Mouse (Mus musculus) neutrophil, adult 5-6 weeks (primary cell): Measurements from ENCODE around the gene Ugt1a6b. TPM values are rescaled to one million over a fixed set of nuclear protein-coding genes. Genes with fewer than 3 reads are reported as not detected.
"Not testable (repeated sequence)": the region's sequence is repeated elsewhere in the genome, so short reads cannot be mapped to it uniquely, and the experiment has no call there.

ENCODE experiments used
- ATAC-seq: fragments of 151-379, 151-347 bp; 2 replicates; pipeline ENCODE4 v1.8.0; 2017; ENCODE audit warnings: mild to moderate bottlenecking, moderate TSS enrichment; ENCODE audit not compliant: insufficient number of reproducible peaks, poor library complexity, low FRiP score, severe bottlenecking; ENCODE audit errors: extremely low read depth
- total RNA-seq: library from RNA; stranded (forward); fragments of 200-1000 nt; gene quantifications from 2 replicates; pipeline ENCODE4 v1.2.3, GENCODE M21; 2017

Ugt1a6b gene
- total RNA-seq, 1 experiment from 2014 or later: 8.6 TPM

- no peak for ATAC-seq
Observed at GRCm38 (mm10) chr1:88217576-88217975, 114.5 kb downstream of the Ugt1a6b start.

GRCm38 (mm10) chr1:88218051-88218450, 115.0 kb downstream of the Ugt1a6b start:
- ATAC-seq: no peak

DNA sequence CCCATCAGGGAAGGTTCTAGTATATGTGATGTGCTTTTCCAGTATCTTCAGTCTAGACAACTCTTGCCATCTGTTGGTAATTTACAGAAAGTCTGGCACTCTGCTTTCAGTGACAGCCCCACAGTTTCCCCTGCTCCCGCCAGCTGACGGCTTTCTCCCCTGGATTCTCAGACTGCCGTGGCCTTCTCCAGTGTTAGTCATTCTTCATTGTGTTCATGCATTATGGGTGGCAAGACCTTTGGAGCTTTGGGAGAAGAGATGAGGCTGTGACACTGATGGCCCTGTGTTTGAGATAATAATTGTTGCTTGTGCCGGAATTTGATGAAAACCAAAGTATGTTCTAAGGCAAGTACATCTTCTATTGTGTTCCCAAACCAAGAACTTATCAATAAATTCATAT, 115.5 kb downstream of the Ugt1a6b start:
- ATAC-seq: no peak

DNA sequence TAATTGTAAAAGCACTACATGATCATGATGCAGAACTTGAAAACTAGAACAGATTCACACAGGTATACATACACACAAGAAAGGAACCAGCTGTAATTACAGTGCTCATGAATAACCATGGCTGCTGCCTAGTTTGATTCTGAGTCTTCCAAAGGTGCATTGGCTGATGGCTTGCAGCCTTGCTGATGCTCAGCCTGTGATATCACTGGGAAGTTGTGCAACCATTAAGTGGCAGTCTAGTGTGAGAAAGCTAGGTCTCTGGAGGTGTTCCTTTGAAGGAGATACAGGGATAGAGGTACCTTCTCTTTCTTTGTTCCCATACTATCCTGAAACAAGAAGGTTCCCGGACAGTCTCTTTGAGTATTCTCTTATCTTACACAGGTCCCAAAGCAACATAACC, 116.0 kb downstream of the Ugt1a6b start:
- no peak for ATAC-seq

- no peak for ATAC-seq
Observed at GRCm38 (mm10) chr1:88220336-88220735, 117.3 kb downstream of the Ugt1a6b start.

- no peak for ATAC-seq
Observed at GRCm38 (mm10) chr1:88222216-88222615, 119.2 kb downstream of the Ugt1a6b start.

- ATAC-seq: not testable (repeated sequence)
Observed at GRCm38 (mm10) chr1:88223011-88223515, 120.0 kb downstream of the Ugt1a6b start.

- no peak for ATAC-seq
Observed at GRCm38 (mm10) chr1:88223591-88223990, 120.5 kb downstream of the Ugt1a6b start.

DNA sequence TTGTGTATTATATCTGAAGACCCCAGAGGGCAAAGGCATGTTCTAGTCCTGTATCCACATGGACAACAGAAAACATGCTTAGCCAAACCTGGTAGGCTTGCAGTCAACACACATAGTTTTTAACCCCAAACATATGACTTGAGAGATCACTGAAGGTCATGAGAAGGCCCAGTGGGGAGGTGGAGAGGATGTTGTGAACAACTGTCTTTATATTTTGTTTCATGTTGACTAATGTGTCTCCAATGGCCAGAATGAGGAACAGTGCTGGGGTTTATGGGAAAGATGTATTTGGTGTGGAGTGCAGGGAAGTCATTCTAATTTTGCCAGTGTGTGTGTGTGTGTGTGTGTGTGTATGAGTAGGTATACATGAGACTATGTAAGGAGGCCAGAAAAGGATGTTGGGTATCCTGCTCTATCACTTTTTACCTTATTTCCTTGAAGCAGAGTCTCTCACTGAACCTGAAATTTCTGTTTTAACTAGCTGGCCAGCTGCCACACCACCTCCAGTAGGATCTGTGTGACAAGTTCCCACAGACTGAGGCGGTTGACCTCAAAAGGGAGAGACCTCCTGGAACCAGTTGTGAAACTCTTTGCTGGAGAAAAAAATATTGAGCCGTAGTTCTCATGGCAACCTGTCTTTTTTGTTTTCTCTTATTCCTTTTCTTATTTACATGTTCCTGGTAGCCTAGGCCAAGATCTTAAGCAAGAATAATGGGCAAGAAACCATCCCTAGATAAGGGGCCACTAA, 121.2 kb downstream of the Ugt1a6b start:
- no peak for ATAC-seq

DNA sequence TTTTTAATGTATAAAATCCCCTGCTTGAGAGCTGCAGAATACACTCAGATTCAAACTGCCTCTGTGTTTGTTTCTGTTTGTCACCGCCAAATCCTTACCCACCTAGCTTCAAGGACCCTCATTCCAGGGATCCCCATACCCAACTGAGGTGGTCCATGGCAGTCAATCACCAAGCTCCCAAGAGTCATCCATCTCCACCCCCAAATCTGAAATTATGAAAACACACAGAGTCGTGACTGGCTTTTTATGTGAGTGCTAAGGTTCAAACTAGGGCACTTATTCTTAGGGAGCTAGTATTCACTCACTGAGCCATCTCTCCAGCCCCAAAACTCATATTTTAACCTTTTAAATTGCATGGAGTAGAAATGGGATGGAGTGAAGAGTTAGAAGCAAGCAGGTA, 122.2 kb downstream of the Ugt1a6b start:
- not testable (repeated sequence) for ATAC-seq

DNA sequence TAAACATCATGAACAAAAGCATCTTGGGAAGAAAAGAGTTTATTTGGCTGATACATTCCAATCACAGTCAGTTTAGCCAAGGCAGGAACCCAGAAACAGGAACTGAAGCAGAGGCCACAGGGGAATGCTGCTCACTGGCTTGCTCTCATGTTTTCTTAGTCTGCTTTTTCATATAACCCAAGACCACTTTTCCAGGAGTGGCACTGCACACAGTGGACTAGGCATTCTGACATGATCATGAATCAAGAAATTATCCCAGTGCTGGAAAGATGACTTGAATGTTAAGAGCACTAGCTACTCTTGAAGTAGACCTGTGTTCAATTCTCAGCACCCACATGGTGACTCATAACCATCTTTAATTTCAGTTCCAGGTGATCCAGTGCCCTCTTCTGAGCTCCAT, 122.7 kb downstream of the Ugt1a6b start:
- ATAC-seq: no peak

DNA sequence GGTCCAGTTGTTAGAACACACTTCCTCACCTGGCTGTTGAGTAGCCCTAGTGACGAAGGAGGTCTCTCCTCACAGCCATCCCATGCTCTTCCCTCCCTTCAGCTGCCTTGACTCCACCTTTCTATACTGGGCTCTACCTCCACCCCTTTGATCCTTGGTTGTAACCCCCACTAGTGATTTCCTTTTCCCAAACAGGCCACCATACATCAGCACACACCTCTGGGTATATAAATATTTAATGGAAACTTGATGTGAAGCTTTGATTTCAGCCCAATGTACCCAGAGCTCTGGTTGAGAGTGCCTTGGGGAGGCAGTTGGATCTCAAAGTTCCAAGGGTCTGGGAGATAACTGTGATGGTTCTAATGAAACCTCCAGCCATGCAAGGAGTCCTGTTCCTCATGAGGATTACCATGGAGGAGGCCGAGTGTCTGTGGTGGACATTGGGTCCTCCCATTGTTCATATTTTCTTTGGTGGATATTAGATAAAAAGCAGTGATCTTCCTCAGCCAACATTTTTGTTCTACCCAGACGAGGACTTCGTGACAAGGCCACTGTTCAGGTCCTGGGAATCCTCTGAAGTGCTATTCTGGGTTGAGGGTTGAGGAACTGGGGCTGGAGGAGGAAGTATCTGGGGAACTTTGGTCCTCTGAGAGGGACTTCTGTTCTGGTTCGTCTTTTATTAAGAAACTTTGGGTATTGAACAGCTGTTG, 123.8 kb downstream of the Ugt1a6b start, which contains the start of gene Mroh2a:
Gene Mroh2a (plus strand): TSS at position 317 of the 710 bp plus-strand sequence.
- ATAC-seq: peak; percentile 21

- ATAC-seq: no peak
Observed at GRCm38 (mm10) chr1:88227482-88227881, 124.4 kb downstream of the Ugt1a6b start.

DNA sequence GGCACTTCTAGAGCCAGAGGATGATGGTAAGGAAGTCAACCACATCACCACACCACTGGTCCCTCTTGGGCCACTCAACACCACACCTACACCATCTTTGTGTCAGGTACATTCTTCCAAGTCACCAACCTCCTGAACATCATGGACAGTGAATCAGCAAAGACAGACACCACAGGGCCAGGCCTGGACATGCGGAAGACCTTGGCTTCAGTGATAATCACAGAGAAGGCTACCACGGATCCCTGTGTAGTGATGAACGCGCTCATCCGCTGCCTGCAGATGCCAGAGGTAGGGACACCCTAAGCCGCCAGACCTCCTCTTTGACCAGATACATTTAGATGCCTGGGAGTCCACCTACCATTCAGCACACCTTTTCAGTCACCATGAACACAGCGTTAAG, 125.1 kb downstream of the Ugt1a6b start:
- no peak for ATAC-seq

GRCm38 (mm10) chr1:88229566-88229965, 126.5 kb downstream of the Ugt1a6b start:
- no peak for ATAC-seq

DNA sequence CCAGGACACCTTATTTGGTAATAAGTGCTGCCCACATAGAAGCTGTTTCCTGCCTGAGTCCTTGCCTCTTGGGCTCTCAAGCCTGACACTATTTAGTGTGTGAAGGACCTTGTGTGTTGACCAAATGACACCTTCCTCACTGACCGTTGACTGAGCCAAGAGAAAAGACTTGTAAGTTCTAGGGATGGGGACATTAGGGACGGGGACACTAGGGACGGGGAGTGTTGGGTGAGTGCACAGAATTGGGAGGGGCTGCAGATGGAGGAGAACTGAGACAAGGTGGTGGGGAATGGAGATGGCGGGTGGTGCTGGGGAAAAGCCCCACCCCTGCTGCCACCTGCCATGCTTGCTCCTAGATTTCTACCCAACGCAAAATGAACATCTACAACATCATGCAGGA, 126.9 kb downstream of the Ugt1a6b start:
- no peak for ATAC-seq

DNA sequence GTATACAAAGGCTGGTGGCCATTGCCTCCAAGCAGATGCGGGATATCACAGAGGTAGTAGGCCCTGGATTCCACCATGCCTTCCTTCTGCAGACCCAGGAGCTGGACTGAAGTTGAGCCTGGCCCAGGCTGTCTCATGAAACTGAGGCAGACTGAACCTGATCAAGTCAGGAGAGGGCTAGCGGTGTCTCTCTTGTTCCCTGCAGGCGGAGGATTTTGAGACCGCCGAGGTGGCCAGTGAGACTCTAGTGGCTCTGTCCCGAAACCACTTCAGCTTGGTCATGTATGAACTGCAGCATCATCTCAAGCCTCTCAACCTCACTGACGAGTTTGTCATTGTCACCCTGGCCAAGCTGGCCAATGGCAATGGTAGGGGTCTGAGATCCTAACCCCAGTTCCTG, 127.4 kb downstream of the Ugt1a6b start:
- ATAC-seq: no peak

- no peak for ATAC-seq
Observed at GRCm38 (mm10) chr1:88230981-88231802, 128.1 kb downstream of the Ugt1a6b start.

DNA sequence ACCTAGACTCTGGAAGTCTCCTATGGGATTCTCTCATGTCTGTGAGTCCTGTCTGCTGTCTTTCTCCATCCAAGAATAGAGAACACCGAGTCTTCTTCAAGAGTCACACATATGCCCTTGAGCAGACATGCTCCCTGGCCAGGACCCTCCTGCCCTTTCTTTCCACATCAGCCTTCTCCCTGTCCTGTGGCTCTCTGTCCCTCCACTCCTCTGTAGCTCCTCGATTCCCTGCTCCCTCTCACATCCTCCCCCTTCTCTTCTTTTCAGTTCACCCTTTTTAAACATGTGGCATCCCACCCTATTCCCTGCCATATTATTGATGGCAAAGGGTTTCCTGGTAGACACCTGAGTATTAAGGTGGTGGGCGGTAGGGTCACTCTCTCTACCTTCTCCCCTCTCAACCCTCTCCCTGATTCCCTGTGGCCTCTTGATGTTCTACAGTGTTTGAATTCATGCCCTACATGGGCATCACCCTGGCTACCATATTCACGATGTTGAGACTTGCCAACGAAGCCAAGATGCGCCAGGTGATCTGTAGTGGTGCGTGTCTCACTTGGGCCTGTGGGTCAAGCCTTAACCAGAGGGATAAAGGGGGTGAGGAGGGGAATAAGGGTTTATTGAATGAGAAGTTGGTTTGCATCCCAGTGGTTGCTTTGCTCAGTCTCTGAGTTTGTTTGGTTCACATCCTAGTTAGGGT, 128.9 kb downstream of the Ugt1a6b start:
- no peak for ATAC-seq
